Mouse (Mus musculus) limb, embryonic 14.5 days (tissue): Measurements from ENCODE around the gene Tfb2m. TPM values are rescaled to one million over a fixed set of nuclear protein-coding genes. Genes with fewer than 3 reads are reported as not detected.

Source experiments
- ATAC-seq: fragments of 200-750 bp; cut with Nextera tagmentation; 2 replicates; pipeline ENCODE4 v1.8.0; 2017; ENCODE audit warnings: low read depth, moderate number of reproducible peaks, moderate TSS enrichment; ENCODE audit not compliant: low FRiP score
- DNase-seq: peaks from one replicate; pipeline ENCODE4 v3.0.0-alpha.2; 2015; ENCODE audit warnings: low spot score
- H3K27ac ChIP-seq: fragments of 300-500 bp; sonication (generic); replicated peaks from 2 replicates; pipeline ENCODE4 v1.5.1; 2014; ENCODE audit warnings: low read depth, mild to moderate bottlenecking, low read length, moderate library complexity, mixed read lengths
- H3K27me3 ChIP-seq: fragments of 300-500 bp; sonication (generic); 2 replicates; pipeline ENCODE4 v1.6.1; 2014; ENCODE audit warnings: low read length, mixed read lengths; ENCODE audit not compliant: control insufficient read depth, insufficient read depth
- H3K36me3 ChIP-seq: fragments of 300-500 bp; sonication (generic); 2 replicates; pipeline ENCODE4 v1.6.1; 2014; ENCODE audit warnings: mild to moderate bottlenecking, low read length, moderate library complexity, mixed read lengths; ENCODE audit not compliant: control insufficient read depth, insufficient read depth
- H3K4me1 ChIP-seq: fragments of 300-500 bp; sonication (generic); 2 replicates; pipeline ENCODE4 v1.6.1; 2014; ENCODE audit warnings: antibody characterized with exemption, low read length, mixed read lengths; ENCODE audit not compliant: control insufficient read depth, insufficient read depth
- H3K4me2 ChIP-seq: fragments of 300-500 bp; sonication (generic); replicated peaks from 2 replicates; pipeline ENCODE4 v1.6.1; 2014; ENCODE audit warnings: low read depth, mild to moderate bottlenecking, low read length, moderate library complexity; ENCODE audit not compliant: severe bottlenecking
- H3K4me3 ChIP-seq: fragments of 300-500 bp; sonication (generic); replicated peaks from 2 replicates; pipeline ENCODE4 v1.5.1; 2014; ENCODE audit warnings: low read length
- H3K9ac ChIP-seq: fragments of 300-500 bp; sonication (generic); 2 replicates; pipeline ENCODE4 v1.6.1; 2014; ENCODE audit warnings: mild to moderate bottlenecking, low read depth, low read length, moderate library complexity; ENCODE audit not compliant: severe bottlenecking
- H3K9me3 ChIP-seq: fragments of 300-500 bp; sonication (generic); 2 replicates; pipeline ENCODE4 v1.6.1; 2016; ENCODE audit warnings: low read length; ENCODE audit not compliant: control insufficient read depth
- POLR2A ChIP-seq: fragments of 200-500 bp; IDR thresholded peaks from 2 replicates; pipeline ENCODE4 v1.8.0; 2012; ENCODE audit warnings: inconsistent platforms, mild to moderate bottlenecking, moderate library complexity, borderline replicate concordance; ENCODE audit not compliant: insufficient read depth, insufficient read length; ENCODE audit errors: extremely low read depth
- WGBS: fragments of 180-500 bp; shearing (Covaris S2); extraction: QIAGEN DNeasy Blood & Tissue Kit; methylation state at CpG from one replicate; pipeline ENCODE4 v1.1.7; 2014; 5-methylcytosine and 5-hydroxymethylcytosine counted together
- polyA plus RNA-seq, 2 experiments: library from polyadenylated mRNA; depleted of rRNA in 1 of 2; stranded (reverse) in 1 of 2; unstranded in 1 of 2; fragments of >200 nt; fragmentation: Nextera tagmentation in 1 of 2; extraction: Ambion mirVana in 1 of 2; gene quantifications; 2 replicates each; pipeline versions ENCODE4 v1.2.1 to v1.2.3; 2012 to 2014

Gene Tfb2m
- polyA plus RNA-seq, 2 experiments = 20.2 to 31.3 TPM

- Histone ChIP-seq H3K36me3 (no peaks in the 10 kb centered on the region), H3K27ac (no peak overlapping the region), H3K4me1 (0 out of 2 replicates have a peak, but pooled peaks cover 5% of the 10 kb centered on the region), H3K27me3 (no peaks in the 10 kb centered on the region), H3K4me2 (no peak overlapping the region), H3K9ac (no peak overlapping the region), H3K4me3 (no peak overlapping the region), H3K9me3 (no peaks in the 10 kb centered on the region)
- no peak for DNase-seq
- ATAC-seq = no peak
- no peak for TF ChIP-seq POLR2A
- whole genome bisulfite sequencing = 62% methylated on average over 7 of the region's 7 CpGs
These were observed 34.2 kb downstream of the Tfb2m start for GRCm38 (mm10) chr1:179511895-179512294.

GRCm38 (mm10) chr1:179510546-179511340 lies 35.3 kb downstream of the Tfb2m start:
- H3K4me3 ChIP-seq = no peak overlapping the region
- no peaks in the 10 kb centered on the region for H3K27me3 ChIP-seq
- H3K9ac ChIP-seq = no peak overlapping the region
- ATAC-seq = no peak
- DNase-seq = no peak
- no peaks in the 10 kb centered on the region for H3K4me1 ChIP-seq
- no peak overlapping the region for H3K27ac ChIP-seq
- H3K9me3 ChIP-seq = no peaks in the 10 kb centered on the region
- H3K36me3 ChIP-seq = no peaks in the 10 kb centered on the region
- 84% methylated on average over 13 of the region's 13 CpGs for WGBS
- H3K4me2 ChIP-seq = no peak overlapping the region
- TF ChIP-seq POLR2A = no peak

- ATAC-seq (no peak), DNase-seq (peak; percentile 25)
- Histone ChIP-seq H3K9ac (no peak overlapping the region), H3K4me1 (no peaks in the 10 kb centered on the region), H3K27ac (no peak overlapping the region; the same call in 1 of the 2 replicates), H3K27me3 (no peaks in the 10 kb centered on the region), H3K9me3 (no peaks in the 10 kb centered on the region), H3K36me3 (no peaks in the 10 kb centered on the region), H3K4me3 (no peak overlapping the region), H3K4me2 (no peak overlapping the region)
- TF ChIP-seq POLR2A = no peak
- 50% methylated on average over 9 of the region's 9 CpGs for WGBS
These were observed 39.3 kb downstream of the Tfb2m start for GRCm38 (mm10) chr1:179506530-179507315.

GRCm38 (mm10) chr1:179502565-179502964 lies 43.5 kb downstream of the Tfb2m start:
- DNase-seq = no peak

GRCm38 (mm10) chr1:179499257-179499656 lies 46.8 kb downstream of the Tfb2m start:
- H3K36me3 ChIP-seq = no peaks in the 10 kb centered on the region
- no peak overlapping the region for H3K9ac ChIP-seq
- DNase-seq (no peak), ATAC-seq (no peak)
- H3K4me1 ChIP-seq = no peaks in the 10 kb centered on the region
- no peak overlapping the region for H3K4me3 ChIP-seq
- H3K4me2 ChIP-seq = no peak overlapping the region
- no peak for TF ChIP-seq POLR2A
- H3K9me3 ChIP-seq = no peaks in the 10 kb centered on the region
- 80% methylated on average over 3 of the region's 3 CpGs for WGBS
- H3K27ac ChIP-seq = no peak overlapping the region
- H3K27me3 ChIP-seq = no peaks in the 10 kb centered on the region

More at GRCm38 (mm10) chr1:179502565-179502964, 43.5 kb downstream of the Tfb2m start:
- H3K4me3 ChIP-seq = no peak overlapping the region
- no peak overlapping the region for H3K27ac ChIP-seq
- H3K4me1 ChIP-seq = no peaks in the 10 kb centered on the region
- no peak for TF ChIP-seq POLR2A
- 18% methylated on average over 3 of the region's 3 CpGs for WGBS
- no peak overlapping the region for H3K4me2 ChIP-seq
- no peaks in the 10 kb centered on the region for H3K27me3 ChIP-seq
- H3K9ac ChIP-seq = no peak overlapping the region
- no peak for ATAC-seq
- no peaks in the 10 kb centered on the region for H3K9me3 ChIP-seq
- no peaks in the 10 kb centered on the region for H3K36me3 ChIP-seq
